Mouse (Mus musculus) E14TG2a.4 (cell line): Measurements from ENCODE around the gene Arhgef12.

Experiments used
- CTCF ChIP-seq: conservative IDR thresholded peaks from 2 replicates; pipeline ENCODE4 v1.5.1; 2014; ENCODE audit warnings: low read length
- NANOG ChIP-seq: IDR thresholded peaks from 2 replicates; pipeline ENCODE4 v1.6.1; 2014; ENCODE audit warnings: borderline replicate concordance, low read length, mixed read lengths
- POU5F1 ChIP-seq: IDR thresholded peaks from 2 replicates; pipeline ENCODE4 v1.6.1; 2014; ENCODE audit warnings: low read length, borderline replicate concordance

DNA sequence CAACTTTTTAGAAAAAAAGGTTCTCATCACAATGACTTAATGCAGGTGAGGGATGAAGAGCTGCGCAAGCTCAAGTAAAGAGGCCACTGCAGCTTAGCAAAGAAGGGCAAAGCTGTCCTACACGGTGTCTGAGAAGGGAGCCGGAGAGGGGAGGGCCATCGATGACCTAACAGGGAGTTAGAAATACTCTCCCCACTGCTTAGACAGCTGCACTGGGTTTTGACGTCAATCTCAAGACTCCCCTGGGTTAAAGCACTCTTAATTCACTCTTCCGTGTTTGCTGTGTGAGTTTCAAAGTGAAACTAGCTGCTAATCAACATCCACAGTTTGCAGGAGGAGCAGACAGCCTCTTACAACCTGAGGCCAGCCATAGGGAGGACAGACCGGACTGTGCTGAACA, 30.9 kb downstream of the Arhgef12 start:
- TF ChIP-seq CTCF (no peak), NANOG (no peak), POU5F1 (no peak)
